Mouse (Mus musculus) midbrain, embryonic 11.5 days (tissue): Measurements from ENCODE around the gene Clip3. TPM values are rescaled to one million over a fixed set of nuclear protein-coding genes. Genes with fewer than 3 reads are reported as not detected.

Experiments
- ATAC-seq: fragments of 200-750 bp; cut with Nextera tagmentation; 2 replicates; pipeline ENCODE4 v1.8.0; 2017; ENCODE audit warnings: moderate TSS enrichment, moderate library complexity; ENCODE audit not compliant: low FRiP score
- DNase-seq: peaks from one replicate; pipeline ENCODE4 v3.0.0; 2015; ENCODE audit warnings: low spot score; ENCODE audit errors: missing footprints
- H3K27ac ChIP-seq: fragments of 300-500 bp; sonication (generic); 2 replicates; pipeline ENCODE4 v1.5.1; 2014; ENCODE audit warnings: low read depth, low read length
- H3K27me3 ChIP-seq: fragments of 300-500 bp; sonication (generic); 2 replicates; pipeline ENCODE4 v1.6.1; 2014; ENCODE audit warnings: mild to moderate bottlenecking, low read length, moderate library complexity, mixed read lengths; ENCODE audit not compliant: control insufficient read depth, insufficient read depth
- H3K36me3 ChIP-seq: fragments of 300-500 bp; sonication (generic); 2 replicates; pipeline ENCODE4 v1.6.1; 2014; ENCODE audit warnings: mild to moderate bottlenecking, low read length, moderate library complexity, mixed read lengths; ENCODE audit not compliant: control insufficient read depth, insufficient read depth
- H3K4me1 ChIP-seq: fragments of 300-500 bp; sonication (generic); 2 replicates; pipeline ENCODE4 v1.6.1; 2014; ENCODE audit warnings: low read length; ENCODE audit not compliant: control insufficient read depth, insufficient read depth
- H3K4me2 ChIP-seq: fragments of 300-500 bp; sonication (generic); 2 replicates; pipeline ENCODE4 v1.6.1; 2014; ENCODE audit warnings: mild to moderate bottlenecking, moderate library complexity
- H3K4me3 ChIP-seq: fragments of 300-500 bp; sonication (generic); 2 replicates; pipeline ENCODE4 v1.5.1; 2014; ENCODE audit warnings: low read depth, low read length
- H3K9ac ChIP-seq: fragments of 300-500 bp; sonication (generic); 2 replicates; pipeline ENCODE4 v1.6.1; 2014; ENCODE audit warnings: low read length
- H3K9me3 ChIP-seq: fragments of 300-500 bp; sonication (generic); 2 replicates; pipeline ENCODE4 v1.6.1; 2016; ENCODE audit warnings: low read length; ENCODE audit not compliant: control insufficient read depth
- WGBS: fragments of 180-500 bp; shearing (Covaris S2); extraction: QIAGEN DNeasy Blood & Tissue Kit; methylation state at CpG from one replicate; pipeline ENCODE4 v1.1.7; 2014; 5-methylcytosine and 5-hydroxymethylcytosine counted together
- polyA plus RNA-seq: library from polyadenylated mRNA; unstranded; fragments of >200 nt; fragmentation: Nextera tagmentation; extraction: Ambion mirVana; gene quantifications from 2 replicates; pipeline ENCODE4 v1.2.1, GENCODE M21; 2014

The Clip3 gene
- polyA plus RNA-seq, 1 experiment from 2014 or later: 92.0 TPM

- Histone ChIP-seq H3K4me2 (no peak overlapping the region), H3K27me3 (no peaks in the 10 kb centered on the region), H3K4me3 (no peak overlapping the region), H3K9ac (peak overlapping the region; percentile 28), H3K27ac (no peak overlapping the region), H3K9me3 (no peaks in the 10 kb centered on the region), H3K4me1 (peaks cover 5% of the 10 kb centered on the region; the same call in 1 of the 2 replicates), H3K36me3 (no peaks in the 10 kb centered on the region)
- no peak for DNase-seq
- ATAC-seq: no peak
- 82% methylated on average over 7 of the region's 7 CpGs for WGBS
Observed at GRCm38 (mm10) chr7:30289071-30289713, 2.3 kb upstream of the Clip3 start.

DNA sequence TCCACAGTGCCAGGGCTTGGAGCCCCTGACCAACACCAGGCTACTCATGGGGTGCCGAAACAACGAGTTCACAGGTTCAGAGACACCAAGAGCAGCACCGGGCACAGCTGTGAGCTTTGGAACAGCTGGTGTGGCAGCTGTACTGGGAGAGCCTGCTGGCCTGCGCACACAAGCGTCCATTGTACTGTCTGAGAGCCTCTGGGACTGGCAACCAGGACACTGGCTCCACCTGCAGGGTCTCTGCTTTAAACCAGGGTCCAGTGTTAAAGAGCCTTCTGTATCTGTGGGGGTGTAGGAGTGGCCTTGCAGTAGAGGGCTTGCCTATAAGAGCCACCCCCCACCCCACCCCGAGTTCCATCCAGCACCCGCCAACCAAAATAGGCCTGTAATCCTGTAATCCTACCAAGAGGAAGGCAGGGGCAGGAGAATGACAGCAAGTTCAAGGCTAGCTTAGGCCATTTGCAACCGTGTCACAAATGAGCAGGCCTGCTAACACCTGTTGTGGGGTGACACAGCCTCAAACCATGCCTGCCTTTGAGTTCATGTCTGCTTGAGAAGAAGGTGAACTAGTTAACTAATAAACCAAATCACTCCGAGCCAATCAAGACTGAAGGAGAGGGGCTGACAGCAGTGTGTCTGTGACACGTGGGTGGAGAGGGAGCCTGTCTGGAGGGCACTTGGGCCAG is 1.7 kb upstream of the Clip3 start:
- H3K9ac ChIP-seq: peak overlapping the region; percentile 28
- WGBS: 54% methylated on average over 10 of the region's 10 CpGs
- ATAC-seq: no peak
- H3K9me3 ChIP-seq: no peaks in the 10 kb centered on the region
- H3K4me3 ChIP-seq: no peak overlapping the region
- no peaks in the 10 kb centered on the region; the same call in 1 of the 2 replicates for H3K36me3 ChIP-seq
- no peak overlapping the region for H3K4me2 ChIP-seq
- no peak for DNase-seq
- no peak overlapping the region for H3K27ac ChIP-seq
- H3K27me3 ChIP-seq: no peaks in the 10 kb centered on the region
- H3K4me1 ChIP-seq: peaks cover 5% of the 10 kb centered on the region; the same call in 1 of the 2 replicates

DNA sequence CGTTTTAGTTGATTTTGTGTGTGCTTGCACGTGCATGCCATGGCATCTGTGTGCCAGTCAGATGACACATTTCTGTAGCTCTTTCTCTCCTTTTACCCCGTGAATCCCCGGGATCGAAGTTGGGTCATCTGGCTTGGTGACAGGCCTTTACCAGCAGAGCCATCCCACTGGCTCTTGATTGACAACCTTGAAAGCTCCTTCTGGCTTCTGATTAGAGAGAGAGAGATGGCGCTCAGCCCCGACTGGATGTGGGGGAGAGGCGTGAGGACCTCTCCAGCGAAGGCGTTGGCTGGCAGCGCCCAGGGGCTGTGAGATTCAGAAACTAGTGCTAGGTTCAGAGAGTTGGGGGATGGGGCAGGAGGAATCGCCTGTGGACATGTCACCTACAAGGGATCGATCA is 2.3 kb downstream of the Clip3 start:
- peaks cover 5% of the 10 kb centered on the region; the same call in 1 of the 2 replicates for H3K4me1 ChIP-seq
- H3K9me3 ChIP-seq: no peaks in the 10 kb centered on the region
- H3K36me3 ChIP-seq: peaks cover 12% of the 10 kb centered on the region
- H3K4me2 ChIP-seq: no peak overlapping the region
- H3K27me3 ChIP-seq: no peaks in the 10 kb centered on the region
- H3K27ac ChIP-seq: no peak overlapping the region
- no peak for ATAC-seq
- H3K4me3 ChIP-seq: no peak overlapping the region
- H3K9ac ChIP-seq: no peak overlapping the region
- no peak for DNase-seq
- 88% methylated on average over 13 of the region's 13 CpGs for WGBS

DNA sequence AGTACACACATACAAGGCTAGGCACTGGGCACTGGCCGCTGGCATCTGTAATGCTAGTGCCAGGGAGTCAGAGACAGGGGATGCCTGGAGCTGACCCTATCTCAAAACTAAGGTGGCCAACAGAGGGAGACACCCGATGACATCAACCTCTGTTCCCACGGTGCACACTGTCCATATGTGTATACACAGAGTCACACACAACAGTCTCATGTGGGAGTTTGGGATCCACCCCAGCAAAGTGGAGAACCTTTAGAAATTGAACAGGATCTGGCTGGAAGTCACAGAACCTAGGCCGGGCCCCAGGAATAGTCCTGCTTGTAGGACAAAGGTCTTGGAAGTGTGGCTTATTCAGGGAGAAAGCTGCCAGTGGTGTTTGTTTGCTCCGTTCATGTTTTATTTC is 2.8 kb downstream of the Clip3 start:
- no peak overlapping the region for H3K27ac ChIP-seq
- peaks cover 5% of the 10 kb centered on the region; the same call in 1 of the 2 replicates for H3K4me1 ChIP-seq
- WGBS: 91% methylated on average over 5 of the region's 5 CpGs
- H3K9ac ChIP-seq: no peak overlapping the region
- no peak overlapping the region for H3K4me2 ChIP-seq
- ATAC-seq: no peak
- DNase-seq: peak; percentile 49
- peaks cover 17% of the 10 kb centered on the region for H3K36me3 ChIP-seq
- H3K9me3 ChIP-seq: no peaks in the 10 kb centered on the region
- no peaks in the 10 kb centered on the region for H3K27me3 ChIP-seq
- H3K4me3 ChIP-seq: no peak overlapping the region

DNA sequence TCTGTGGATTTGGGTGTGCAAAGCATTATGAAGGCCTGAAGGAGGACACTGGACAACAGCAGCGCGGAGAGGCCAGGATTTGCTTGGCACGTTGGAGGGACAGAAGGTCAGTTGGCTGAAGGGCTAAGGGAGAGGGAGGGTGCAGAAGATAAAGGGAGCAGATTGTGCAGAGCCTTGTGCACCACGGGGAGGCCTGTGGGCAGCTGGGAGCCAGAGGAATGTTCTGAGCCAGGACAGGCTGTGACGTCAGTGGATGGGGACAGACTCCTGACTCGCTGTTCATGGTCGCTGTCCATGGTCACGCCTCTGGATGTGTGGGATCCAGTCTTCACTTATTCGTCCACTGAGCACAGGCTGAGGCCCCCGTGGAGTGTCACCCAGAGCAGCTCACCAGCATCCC is 3.6 kb downstream of the Clip3 start:
- ATAC-seq: no peak
- DNase-seq: peak; percentile 37
- Histone ChIP-seq H3K27me3 (no peaks in the 10 kb centered on the region), H3K27ac (no peak overlapping the region), H3K4me3 (no peak overlapping the region), H3K4me1 (peaks cover 5% of the 10 kb centered on the region; the same call in 1 of the 2 replicates), H3K4me2 (no peak overlapping the region), H3K9ac (no peak overlapping the region), H3K36me3 (peaks cover 21% of the 10 kb centered on the region), H3K9me3 (no peaks in the 10 kb centered on the region)
- 78% methylated on average over 10 of the region's 10 CpGs for WGBS

GRCm38 (mm10) chr7:30296816-30297215 is 5.3 kb downstream of the Clip3 start:
- no peaks in the 10 kb centered on the region for H3K9me3 ChIP-seq
- 93% methylated on average over 15 of the region's 15 CpGs for WGBS
- peaks cover 2% of the 10 kb centered on the region; the same call in 1 of the 2 replicates for H3K4me1 ChIP-seq
- no peak for ATAC-seq
- no peak overlapping the region for H3K9ac ChIP-seq
- no peaks in the 10 kb centered on the region for H3K27me3 ChIP-seq
- H3K4me2 ChIP-seq: no peak overlapping the region
- peaks cover 25% of the 10 kb centered on the region for H3K36me3 ChIP-seq
- DNase-seq: peak; percentile 17
- no peak overlapping the region for H3K27ac ChIP-seq
- H3K4me3 ChIP-seq: no peak overlapping the region

GRCm38 (mm10) chr7:30297266-30297665 is 5.7 kb downstream of the Clip3 start:
- no peak overlapping the region for H3K4me3 ChIP-seq
- H3K27ac ChIP-seq: no peak overlapping the region
- H3K9me3 ChIP-seq: no peaks in the 10 kb centered on the region
- H3K4me2 ChIP-seq: no peak overlapping the region
- peaks cover 27% of the 10 kb centered on the region for H3K36me3 ChIP-seq
- H3K9ac ChIP-seq: no peak overlapping the region
- H3K4me1 ChIP-seq: peaks cover 2% of the 10 kb centered on the region; the same call in 1 of the 2 replicates
- ATAC-seq (no peak), DNase-seq (peak; percentile 35)
- WGBS: 86% methylated on average over 16 of the region's 16 CpGs
- no peaks in the 10 kb centered on the region for H3K27me3 ChIP-seq

GRCm38 (mm10) chr7:30300914-30301313 is 9.4 kb downstream of the Clip3 start:
- H3K36me3 ChIP-seq: peaks cover 43% of the 10 kb centered on the region
- H3K9ac ChIP-seq: no peak overlapping the region
- no peaks in the 10 kb centered on the region for H3K27me3 ChIP-seq

GRCm38 (mm10) chr7:30306083-30306779 is 14.7 kb downstream of the Clip3 start:
- peaks cover 13% of the 10 kb centered on the region for H3K4me1 ChIP-seq
- no peak overlapping the region for H3K4me3 ChIP-seq
- H3K27me3 ChIP-seq: no peaks in the 10 kb centered on the region
- 93% methylated on average over 16 of the region's 16 CpGs for WGBS
- H3K9ac ChIP-seq: no peak overlapping the region
- ATAC-seq (no peak), DNase-seq (no peak)
- H3K27ac ChIP-seq: no peak overlapping the region
- peaks cover 19% of the 10 kb centered on the region for H3K36me3 ChIP-seq
- H3K9me3 ChIP-seq: no peaks in the 10 kb centered on the region
- H3K4me2 ChIP-seq: no peak overlapping the region

More at GRCm38 (mm10) chr7:30300914-30301313, 9.4 kb downstream of the Clip3 start:
- ATAC-seq: no peak
- no peak for DNase-seq
- Histone ChIP-seq H3K4me2 (no peak overlapping the region), H3K4me3 (no peak overlapping the region), H3K9me3 (no peaks in the 10 kb centered on the region), H3K4me1 (no peaks in the 10 kb centered on the region), H3K27ac (no peak overlapping the region)
- 51% methylated on average over 3 of the region's 3 CpGs for WGBS
